Mouse (Mus musculus) spleen, adult 2 months (tissue): Measurements from ENCODE around the gene Ttc32. TPM values are rescaled to one million over a fixed set of nuclear protein-coding genes. Genes with fewer than 3 reads are reported as not detected.

ENCODE experiments used
- DNase-seq, 2 experiments: peaks; one replicate each; pipeline versions ENCODE4 v3.0.0 to v3.0.0-alpha.2; 2012 to 2021; ENCODE audit warnings: low spot score in 2 of 2, low read depth in 1 of 2
- H3K27ac ChIP-seq: fragments of 200-500 bp; 2 replicates; pipeline ENCODE4 v1.5.1; 2012; ENCODE audit warnings: low read length, inconsistent platforms; ENCODE audit not compliant: insufficient read depth
- H3K27me3 ChIP-seq: fragments of 200-500 bp; 2 replicates; pipeline ENCODE4 v1.6.1; 2012; ENCODE audit warnings: mild to moderate bottlenecking, moderate library complexity, low read length, inconsistent platforms; ENCODE audit not compliant: control insufficient read depth, insufficient read depth
- H3K36me3 ChIP-seq: fragments of 200-500 bp; 2 replicates; pipeline ENCODE4 v1.6.1; 2012; ENCODE audit warnings: mild to moderate bottlenecking, low read length, inconsistent platforms; ENCODE audit not compliant: control insufficient read depth, insufficient read depth
- H3K4me1 ChIP-seq: fragments of 200-500 bp; 2 replicates; pipeline ENCODE4 v1.6.1; 2011; ENCODE audit warnings: inconsistent platforms; ENCODE audit not compliant: control insufficient read depth, insufficient read depth, insufficient read length
- H3K4me3 ChIP-seq: fragments of 200-500 bp; 2 replicates; pipeline ENCODE4 v1.5.1; 2011; ENCODE audit warnings: mild to moderate bottlenecking, inconsistent platforms; ENCODE audit not compliant: insufficient read depth, insufficient read length; ENCODE audit errors: extremely low read depth
- CTCF ChIP-seq: fragments of 200-500 bp; IDR thresholded peaks from 2 replicates; pipeline ENCODE4 v1.5.1; 2011; ENCODE audit warnings: mild to moderate bottlenecking, inconsistent platforms; ENCODE audit not compliant: insufficient read depth, insufficient read length, insufficient replicate concordance; ENCODE audit errors: extremely low read depth
- POLR2A ChIP-seq: fragments of 200-500 bp; IDR thresholded peaks from 2 replicates; pipeline ENCODE4 v1.6.1; 2011; ENCODE audit warnings: low read depth, low read length, inconsistent platforms
- WGBS: fragments of 180-500 bp; shearing (Covaris S2); methylation state at CpG from one replicate; pipeline ENCODE4 v1.1.7; 2018; 5-methylcytosine and 5-hydroxymethylcytosine counted together
- polyA plus RNA-seq: library from polyadenylated mRNA; depleted of rRNA; stranded (reverse); fragments of >200 nt; gene quantifications from 2 replicates; pipeline ENCODE4 v1.2.3, GENCODE M21; 2012; rRNA removed

Gene Ttc32
- polyA plus RNA-seq, 1 experiment, result 7.1 TPM

GRCm38 (mm10) chr12:9077554-9078125 is 47.8 kb downstream of the Ttc32 start:
- DNase-seq, result no peak
- Histone ChIP-seq H3K27ac (no peak overlapping the region), H3K4me1 (no peaks in the 10 kb centered on the region), H3K27me3 (no peaks in the 10 kb centered on the region), H3K4me3 (no peak overlapping the region), H3K36me3 (no peaks in the 10 kb centered on the region)
- WGBS, result 89% methylated on average over 3 of the region's 3 CpGs
- TF ChIP-seq POLR2A (no peak), CTCF (no peak)

- Histone ChIP-seq H3K27ac (no peak overlapping the region), H3K36me3 (no peaks in the 10 kb centered on the region), H3K27me3 (no peaks in the 10 kb centered on the region), H3K4me3 (no peak overlapping the region), H3K4me1 (no peaks in the 10 kb centered on the region)
- 79% methylated on average over 7 of the region's 7 CpGs for WGBS
- TF ChIP-seq CTCF (no peak), POLR2A (no peak)
- DNase-seq, result no peak
These were observed 60.4 kb downstream of the Ttc32 start for GRCm38 (mm10) chr12:9090226-9090625.

Other genes with a start within 250 kb of the Ttc32 start
- 81.9 and 88.2 TPM in 2 replicates for gene Laptm4a, start 108.3 kb upstream of the Ttc32 start, polyA plus RNA-seq
- gene Matn3, start 82.1 kb upstream of the Ttc32 start, polyA plus RNA-seq, result 0.04 TPM in 1 of 2 replicates, not detected in the other
- 0.32 and 0.36 TPM in 2 replicates for gene Wdr35, start 56.1 kb upstream of the Ttc32 start, polyA plus RNA-seq